Comparison of ENCODE assay signal across 10 mouse cellular contexts in genomic region chr6:126768957-126769665, GRCm38 (mm10). TPM values are rescaled to one million over a fixed set of nuclear protein-coding genes. Genes with fewer than 3 reads are reported as not detected.
DNase-seq lines count a peak whose midpoint lies in the region; ATAC-seq lines count a peak whose summit lies in the region.
"Had no signal": no experiment of that assay in that cellular context is flagged by ENCODE, and none has a peak within 500 bp of the region (broad histone marks: within the 10 kb centered on the region; RNA-seq: fewer than 3 reads in every experiment).

No protein-coding gene starts in this region.

- no peak for ATAC-seq in kidney, embryonic 14.5 days (ENCODE audit: low FRiP score, low TSS enrichment)
- ATAC-seq in forebrain, embryonic 12.5 days (ENCODE audit: low FRiP score): no peak

- H3K4me2 ChIP-seq in kidney, embryonic 14.5 days (replicated peaks; ENCODE audit: low read depth, low read length): no peak overlapping the region
- H3K4me2 ChIP-seq in forebrain, embryonic 12.5 days: no peak overlapping the region
- H3K4me2 ChIP-seq: embryonic facial prominence, embryonic 12.5 days; liver, embryonic 13.5 days had no signal

- 66% methylated on average over 11 of the region's 11 CpGs for WGBS in kidney, embryonic 14.5 days
- 59% methylated on average over 11 of the region's 11 CpGs for WGBS in forebrain, embryonic 12.5 days
- 57% methylated on average over 11 of the region's 11 CpGs for WGBS in heart, embryonic 10.5 days

- no peak overlapping the region for H3K9ac ChIP-seq in kidney, embryonic 14.5 days (ENCODE audit: low read depth, low read length)
- H3K9ac ChIP-seq in forebrain, embryonic 12.5 days: no peak overlapping the region
- H3K9ac ChIP-seq: embryonic facial prominence, embryonic 12.5 days; liver, embryonic 13.5 days had no signal

- no peak overlapping the region for H3K27ac ChIP-seq in kidney, embryonic 14.5 days (ENCODE audit: low read depth, low read length)
- H3K27ac ChIP-seq in forebrain, embryonic 12.5 days: peak overlapping the region; percentile 82
- no peak overlapping the region for H3K27ac ChIP-seq in heart, embryonic 10.5 days
- H3K27ac ChIP-seq: liver, embryonic 13.5 days had no signal

- H3K27me3 ChIP-seq in kidney, embryonic 14.5 days (ENCODE audit: control insufficient read depth, insufficient read depth, low read length): no peaks in the 10 kb centered on the region
- 0 out of 2 replicates have a peak, but pooled peaks cover 3% of the 10 kb centered on the region for H3K27me3 ChIP-seq in forebrain, embryonic 12.5 days
- peaks cover under 1% of the 10 kb centered on the region; the same call in 1 of the 2 replicates for H3K27me3 ChIP-seq in heart, embryonic 10.5 days (ENCODE audit: insufficient read depth, poor library complexity, severe bottlenecking)
- H3K27me3 ChIP-seq: embryonic facial prominence, embryonic 12.5 days; liver, embryonic 13.5 days had no signal

- H3K9me3 ChIP-seq in kidney, embryonic 14.5 days (ENCODE audit: control insufficient read depth, low read length): no peaks in the 10 kb centered on the region
- H3K9me3 ChIP-seq in forebrain, embryonic 12.5 days: no peaks in the 10 kb centered on the region
- no peaks in the 10 kb centered on the region for H3K9me3 ChIP-seq in heart, embryonic 10.5 days
- H3K9me3 ChIP-seq: embryonic facial prominence, embryonic 12.5 days; liver, embryonic 13.5 days had no signal

- DNase-seq in kidney, adult 9 months: peak; percentile 22
- peak; percentile 66 for DNase-seq in lung, postnatal 10 days
- DNase-seq in thymus, adult 18-20 months: peak; percentile 19 to 28
- no peak for DNase-seq in urinary bladder, postnatal 4 days (ENCODE audit: low spot score in 2 of 2)
- DNase-seq in heart, embryonic 10.5 days (ENCODE audit: low spot score): no peak
- DNase-seq in left cerebral cortex, adult 18-20 months (ENCODE audit: low spot score in 2 of 2): no peak
- DNase-seq: liver, embryonic 13.5 days had no signal

- H3K4me3 ChIP-seq in kidney, embryonic 14.5 days (ENCODE audit: low read length): no peak overlapping the region
- no peak overlapping the region for H3K4me3 ChIP-seq in forebrain, embryonic 12.5 days (replicated peaks)
- H3K4me3 ChIP-seq in heart, embryonic 10.5 days: no peak overlapping the region
- H3K4me3 ChIP-seq: embryonic facial prominence, embryonic 12.5 days; liver, embryonic 13.5 days had no signal

- no peaks in the 10 kb centered on the region for H3K36me3 ChIP-seq in kidney, embryonic 14.5 days (ENCODE audit: control insufficient read depth, insufficient read depth, low read length)
- H3K36me3 ChIP-seq in forebrain, embryonic 12.5 days (replicated peaks): no peaks in the 10 kb centered on the region
- no peaks in the 10 kb centered on the region for H3K36me3 ChIP-seq in heart, embryonic 10.5 days
- H3K36me3 ChIP-seq: embryonic facial prominence, embryonic 12.5 days; liver, embryonic 13.5 days had no signal

- H3K4me1 ChIP-seq in kidney, embryonic 14.5 days (ENCODE audit: control insufficient read depth, insufficient read depth, low read length): no peaks in the 10 kb centered on the region
- H3K4me1 ChIP-seq in forebrain, embryonic 12.5 days: peaks cover 45% of the 10 kb centered on the region
- H3K4me1 ChIP-seq in heart, embryonic 10.5 days: peaks cover 39% of the 10 kb centered on the region
- H3K4me1 ChIP-seq: liver, embryonic 13.5 days had no signal

RNA-seq across cellular contexts. Expression of gene Kcna6, which starts 28.6 kb away (rescaled TPM):
- polyA plus RNA-seq in kidney, embryonic 14.5 days (2014; fragmentation: Nextera tagmentation; extraction: Ambion mirVana): 1.3 and 2.5 TPM in 2 replicates
- 5.9 and 6.3 TPM in 2 replicates for polyA plus RNA-seq in forebrain, embryonic 12.5 days (2016; fragmentation: Nextera tagmentation; extraction: Ambion mirVana)
- polyA plus RNA-seq in heart, embryonic 10.5 days (2016; fragmentation: Nextera tagmentation; extraction: Ambion mirVana): 1.7 and 2.9 TPM in 2 replicates
- total RNA-seq in left cerebral cortex, adult 18-20 months (2021): 10 to 100 TPM; 63.3 to 65.8 TPM

Comparison
In these comparisons a context has a peak if more than half of its experiments do, and no peak if none do; other contexts are left out.
1. DNase-seq: peak in kidney, adult 9 months (single experiment), lung, postnatal 10 days (single experiment) and thymus, adult 18-20 months (2 of 2); none in urinary bladder, postnatal 4 days (0 of 2), heart, embryonic 10.5 days (single experiment) and left cerebral cortex, adult 18-20 months (0 of 2).